Mouse (Mus musculus) 416B (cell line): ENCODE measurements around the gene Trp63.
"Not testable (repeated sequence)": the region's sequence is repeated elsewhere in the genome, so short reads cannot be mapped to it uniquely, and the experiment has no call there.

Experiments used
- DNase-seq: peaks from one replicate; pipeline ENCODE4 v3.0.0; 2011; ENCODE audit warnings: low read depth

Trp63 gene

GRCm38 (mm10) chr16:25683531-25684248 lies at the start of gene Trp63:
Gene Trp63 (plus strand): TSS chr16:25683763.
- no peak for DNase-seq

GRCm38 (mm10) chr16:25644716-25645115 lies 38.8 kb upstream of the Trp63 start:
- DNase-seq = not testable (repeated sequence)

GRCm38 (mm10) chr16:25660510-25661235 lies 22.9 kb upstream of the Trp63 start:
- no peak for DNase-seq

GRCm38 (mm10) chr16:25663116-25663515 lies 20.4 kb upstream of the Trp63 start:
- no peak for DNase-seq

- no peak for DNase-seq
Observed at GRCm38 (mm10) chr16:25673861-25674440, 9.6 kb upstream of the Trp63 start.

GRCm38 (mm10) chr16:25680369-25680768 lies 3.2 kb upstream of the Trp63 start:
- DNase-seq = no peak

GRCm38 (mm10) chr16:25682533-25682932 lies 1.0 kb upstream of the Trp63 start:
- no peak for DNase-seq

GRCm38 (mm10) chr16:25684572-25684971 lies 1.0 kb downstream of the Trp63 start:
- DNase-seq = no peak

- no peak for DNase-seq
Observed at GRCm38 (mm10) chr16:25690612-25691011, 7.0 kb downstream of the Trp63 start.

- peak; percentile 10 for DNase-seq
Observed at GRCm38 (mm10) chr16:25701252-25701651, 17.7 kb downstream of the Trp63 start.

- DNase-seq = no peak
Observed at GRCm38 (mm10) chr16:25706260-25706659, 22.7 kb downstream of the Trp63 start.

- no peak for DNase-seq
Observed at GRCm38 (mm10) chr16:25715790-25716189, 32.2 kb downstream of the Trp63 start.

GRCm38 (mm10) chr16:25723131-25723530 lies 39.6 kb downstream of the Trp63 start:
- no peak for DNase-seq

GRCm38 (mm10) chr16:25727001-25727400 lies 43.4 kb downstream of the Trp63 start:
- DNase-seq = no peak

GRCm38 (mm10) chr16:25727957-25728506 lies 44.5 kb downstream of the Trp63 start:
- DNase-seq = no peak

- no peak for DNase-seq
Observed at GRCm38 (mm10) chr16:25736912-25737311, 53.3 kb downstream of the Trp63 start.

- no peak for DNase-seq
Observed at GRCm38 (mm10) chr16:25737623-25738050, 54.1 kb downstream of the Trp63 start.

GRCm38 (mm10) chr16:25746807-25747206 lies 63.2 kb downstream of the Trp63 start:
- DNase-seq = no peak

GRCm38 (mm10) chr16:25751866-25752265 lies 68.3 kb downstream of the Trp63 start:
- DNase-seq = no peak

GRCm38 (mm10) chr16:25758108-25758507 lies 74.5 kb downstream of the Trp63 start:
- no peak for DNase-seq

GRCm38 (mm10) chr16:25765549-25765948 lies 82.0 kb downstream of the Trp63 start:
- no peak for DNase-seq

GRCm38 (mm10) chr16:25774611-25775010 lies 91.0 kb downstream of the Trp63 start:
- no peak for DNase-seq

GRCm38 (mm10) chr16:25777501-25777900 lies 93.9 kb downstream of the Trp63 start:
- no peak for DNase-seq
